Comparison of ENCODE assay signal across 20 mouse cellular contexts in genomic region chr10:96827971-96828370, GRCm38 (mm10).
DNase-seq lines count a peak whose midpoint lies in the region; ATAC-seq and TF ChIP-seq lines count a peak whose summit lies in the region.
"Had no signal": no experiment of that assay in that cellular context is flagged by ENCODE, and none has a peak within 500 bp of the region (broad histone marks: within the 10 kb centered on the region; RNA-seq: fewer than 3 reads in every experiment).

No protein-coding gene starts in this region.

- H3K27me3 ChIP-seq in cerebellum, adult 2 months (ENCODE audit: control insufficient read depth, insufficient read depth, low read length): no peaks in the 10 kb centered on the region
- H3K27me3 ChIP-seq: embryonic facial prominence, embryonic 13.5 days; embryonic facial prominence, embryonic 15.5 days; forebrain, embryonic 12.5 days had no signal

- no peak for TF ChIP-seq POLR2A in cerebellum, adult 2 months (IDR thresholded peaks at IDR 0.05; ENCODE audit: borderline replicate concordance, insufficient read depth, low read length)

- H3K4me3 ChIP-seq in cerebellum, adult 2 months (replicated peaks; ENCODE audit: insufficient read depth, low read depth, low read length): no peak overlapping the region
- H3K4me3 ChIP-seq: embryonic facial prominence, embryonic 13.5 days; embryonic facial prominence, embryonic 15.5 days; erythroblast, embryonic 14.5 days; forebrain, embryonic 10.5 days; forebrain, embryonic 12.5 days; gastrocnemius, adult 2 months had no signal

- DNase-seq in cerebellum, adult 11 months: peak; percentile 39
- no peak for DNase-seq in cerebellum, adult 8-10 months
- peak; percentile 40 to 46 for DNase-seq in cerebellum, adult 2 months
- no peak for DNase-seq in cerebellum, postnatal 4 days (ENCODE audit: low spot score in 2 of 2)
- DNase-seq in cerebellum, adult 9-11 months: peak; percentile 54
- DNase-seq in cerebellum, postnatal 25 days: peak; percentile 34 to 44
- no peak for DNase-seq in adrenal gland, adult 8-10 months
- DNase-seq: adrenal gland, postnatal 10 days; adrenal gland, postnatal 25 days; B cell, adult 2 months; embryo, embryonic 11 days; gastrocnemius, adult 2 months had no signal

- H3K4me1 ChIP-seq in cerebellum, adult 2 months (ENCODE audit: control insufficient read depth, insufficient read depth, low read length): peaks cover 16% of the 10 kb centered on the region; the same call in 1 of the 2 replicates
- H3K4me1 ChIP-seq: embryonic facial prominence, embryonic 13.5 days; embryonic facial prominence, embryonic 15.5 days; forebrain, embryonic 12.5 days had no signal

- TF ChIP-seq CTCF in cerebellum, adult 2 months (IDR thresholded peaks at IDR 0.05; ENCODE audit: borderline replicate concordance, insufficient read depth, low read depth, low read length): no peak

- no peak for ATAC-seq in granulocyte monocyte progenitor cell, adult 5-6 weeks (replicated peaks; ENCODE audit: poor library complexity, severe bottlenecking)
- ATAC-seq: activated CD4-positive, CD25-positive, alpha-beta regulatory T cell, adult 4 months; CD4-positive, CD25-positive, alpha-beta regulatory T cell, adult 4 months had no signal

- WGBS in cerebellum, adult 2 months: 67% methylated on average over 5 of the region's 5 CpGs

- peak overlapping the region; percentile 80 for H3K27ac ChIP-seq in cerebellum, adult 2 months (ENCODE audit: insufficient read depth, low read length)
- H3K27ac ChIP-seq: embryonic facial prominence, embryonic 13.5 days; embryonic facial prominence, embryonic 15.5 days; forebrain, embryonic 10.5 days; forebrain, embryonic 12.5 days had no signal

Comparison
In these comparisons a context has a peak if more than half of its experiments do, and no peak if none do; other contexts are left out.
1. DNase-seq: peak in cerebellum, adult 11 months (single experiment), cerebellum, adult 2 months (2 of 2), cerebellum, adult 9-11 months (single experiment) and cerebellum, postnatal 25 days (2 of 2); none in cerebellum, adult 8-10 months (single experiment), cerebellum, postnatal 4 days (0 of 2) and adrenal gland, adult 8-10 months (single experiment).